Mouse (Mus musculus) kidney, adult 18-20 months (tissue): ENCODE results near the gene Fndc3b.

Experiments used
- DNase-seq: peaks from one replicate; pipeline ENCODE4 v3.0.0; 2021

Gene Fndc3b

DNA sequence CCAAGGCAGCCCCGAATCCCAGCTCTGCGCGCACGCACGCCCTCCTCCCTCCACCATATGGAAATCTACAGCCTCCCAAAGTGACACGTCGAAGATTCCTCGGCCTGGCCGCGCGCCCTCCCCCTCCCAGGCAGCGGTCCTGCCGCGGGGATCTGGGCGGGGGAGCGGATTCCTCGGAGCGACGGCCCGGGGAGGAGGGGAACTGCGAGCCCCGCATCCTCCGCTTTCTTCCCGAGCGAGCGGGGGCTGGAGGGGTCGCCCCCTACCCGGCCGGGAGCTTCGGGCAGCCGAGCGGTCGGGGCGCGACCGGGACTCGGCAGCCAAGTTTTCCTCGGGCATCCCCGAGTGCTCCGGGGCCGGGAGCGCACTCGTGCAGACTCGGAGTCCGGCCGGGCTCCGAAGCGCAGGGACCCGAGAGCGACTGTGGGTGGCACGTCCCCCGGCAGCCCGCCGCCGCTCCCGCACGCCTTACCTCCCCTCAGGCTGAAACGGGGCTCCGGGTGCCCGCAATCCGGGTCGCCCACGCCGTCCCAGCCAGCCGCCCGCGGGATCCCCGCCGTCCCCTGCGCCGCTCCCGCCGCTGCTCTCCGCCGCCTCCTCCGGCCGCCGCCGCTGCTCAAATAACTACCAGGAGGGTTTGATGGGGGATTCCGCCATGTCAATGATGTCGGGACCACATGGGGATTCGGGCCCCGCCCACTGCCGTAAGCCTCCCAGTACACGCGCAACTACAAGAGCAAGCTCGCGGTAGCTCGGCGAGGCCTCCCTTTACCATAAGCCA lies at the start of gene Fndc3b:
TSS of gene Fndc3b (minus strand) at position 660 of the 781 bp plus-strand sequence.
- peak; percentile 96 for DNase-seq

DNA sequence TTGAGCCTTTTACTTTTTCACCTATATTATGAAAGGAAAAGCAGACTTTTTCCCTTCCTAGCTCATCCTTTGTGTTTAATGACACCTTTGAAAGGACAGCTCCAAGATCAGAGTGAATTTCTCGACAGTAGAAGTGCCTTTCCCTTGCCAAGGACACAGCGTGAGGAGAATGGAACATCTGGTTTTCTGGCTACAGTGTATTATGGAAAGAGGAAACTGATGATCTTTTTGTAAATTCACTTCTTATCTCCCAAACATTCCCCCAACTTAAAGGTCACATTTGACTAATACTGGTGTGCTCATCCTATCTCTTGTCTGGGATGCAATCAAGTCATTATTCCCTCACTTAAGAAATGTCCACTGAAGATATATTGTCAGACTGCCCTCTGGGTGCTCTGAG lies 49.2 kb upstream of the Fndc3b start:
- DNase-seq = no peak

DNA sequence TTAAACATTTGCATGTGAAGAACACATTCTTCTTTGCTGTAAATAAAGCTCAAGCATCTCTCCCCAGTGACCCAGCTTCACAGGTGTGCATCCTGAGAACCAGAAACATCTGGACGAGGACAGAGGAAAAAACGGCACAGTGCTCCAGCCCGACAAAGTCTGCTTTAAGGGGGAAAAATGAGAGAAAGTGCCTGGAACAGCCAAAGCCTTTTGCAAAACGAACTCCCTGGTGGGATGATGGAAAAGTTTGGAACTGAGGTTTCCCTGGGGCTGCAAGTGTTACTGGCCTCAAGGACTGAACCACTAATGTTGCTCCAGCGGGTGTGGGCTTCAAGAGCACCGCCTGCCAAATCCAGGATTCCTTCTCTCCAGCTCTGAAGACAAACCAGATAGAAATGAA lies 47.9 kb upstream of the Fndc3b start:
- peak; percentile 15 for DNase-seq

- no peak for DNase-seq
Observed at GRCm38 (mm10) chr3:27751657-27752056, 40.5 kb upstream of the Fndc3b start.

- DNase-seq = no peak
Observed at GRCm38 (mm10) chr3:27751156-27751555, 40.0 kb upstream of the Fndc3b start.

GRCm38 (mm10) chr3:27745651-27746050 lies 34.5 kb upstream of the Fndc3b start:
- no peak for DNase-seq

- DNase-seq = no peak
Observed at GRCm38 (mm10) chr3:27744754-27745153, 33.6 kb upstream of the Fndc3b start.

GRCm38 (mm10) chr3:27743271-27744145 lies 32.4 kb upstream of the Fndc3b start:
- DNase-seq = no peak

GRCm38 (mm10) chr3:27742124-27742523 lies 31.0 kb upstream of the Fndc3b start:
- no peak for DNase-seq

DNA sequence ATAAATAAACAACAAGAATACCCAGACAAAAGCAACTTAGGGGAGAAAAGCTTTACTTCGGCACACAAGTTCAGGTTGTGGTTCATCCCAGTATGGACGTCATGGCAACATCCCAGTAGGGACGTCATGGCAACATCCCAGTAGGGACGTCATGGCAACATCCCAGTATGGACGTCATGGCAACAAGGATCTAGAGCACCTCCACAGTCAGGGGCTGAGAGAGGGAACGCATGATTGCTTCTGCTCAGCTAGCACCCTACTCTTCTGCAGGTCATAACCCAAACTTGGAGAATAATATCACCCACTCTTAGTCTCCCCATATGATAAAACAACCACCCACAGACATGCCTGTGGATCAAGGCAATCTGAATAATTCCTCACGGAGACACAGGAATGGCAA lies 29.0 kb upstream of the Fndc3b start:
- no peak for DNase-seq

DNA sequence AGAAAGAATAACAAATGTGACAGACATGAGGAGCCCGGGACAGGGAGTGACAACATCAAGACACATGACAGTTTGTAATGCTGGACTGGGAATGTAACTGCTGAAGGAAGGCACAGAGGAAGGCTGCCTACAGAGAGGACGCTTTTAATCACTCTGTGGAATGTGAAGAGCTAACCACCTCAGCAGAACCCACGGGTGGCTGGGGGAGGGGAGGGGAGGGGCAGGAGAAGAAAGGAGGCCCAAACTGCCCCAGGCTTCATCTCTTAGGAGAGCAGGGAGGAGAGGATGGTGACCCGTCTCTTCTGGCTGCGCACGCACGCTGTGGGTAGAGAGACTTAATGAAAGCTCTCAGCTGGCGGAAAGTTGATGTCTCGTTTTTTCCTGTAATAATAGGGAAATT lies 25.1 kb upstream of the Fndc3b start:
- DNase-seq = no peak

DNA sequence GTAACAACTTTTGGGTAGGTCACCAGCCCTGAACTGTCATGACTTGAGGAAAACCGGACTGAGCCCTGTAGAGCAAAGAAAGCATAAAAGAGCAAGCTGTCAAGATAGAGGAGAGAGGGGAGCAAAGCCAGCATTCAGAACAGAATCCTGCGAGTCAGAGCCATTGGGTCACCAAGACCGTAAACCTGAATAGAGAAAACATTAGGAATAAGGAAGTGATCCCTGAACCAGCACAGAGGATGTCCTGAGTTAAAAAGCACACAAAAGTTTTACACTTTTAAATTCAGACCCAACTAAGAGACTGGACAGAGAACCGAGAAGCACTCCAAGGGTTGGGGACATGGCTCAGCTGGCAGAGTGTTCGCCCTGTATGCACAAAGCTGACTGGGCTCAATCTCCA lies 24.0 kb upstream of the Fndc3b start:
- DNase-seq = no peak

DNA sequence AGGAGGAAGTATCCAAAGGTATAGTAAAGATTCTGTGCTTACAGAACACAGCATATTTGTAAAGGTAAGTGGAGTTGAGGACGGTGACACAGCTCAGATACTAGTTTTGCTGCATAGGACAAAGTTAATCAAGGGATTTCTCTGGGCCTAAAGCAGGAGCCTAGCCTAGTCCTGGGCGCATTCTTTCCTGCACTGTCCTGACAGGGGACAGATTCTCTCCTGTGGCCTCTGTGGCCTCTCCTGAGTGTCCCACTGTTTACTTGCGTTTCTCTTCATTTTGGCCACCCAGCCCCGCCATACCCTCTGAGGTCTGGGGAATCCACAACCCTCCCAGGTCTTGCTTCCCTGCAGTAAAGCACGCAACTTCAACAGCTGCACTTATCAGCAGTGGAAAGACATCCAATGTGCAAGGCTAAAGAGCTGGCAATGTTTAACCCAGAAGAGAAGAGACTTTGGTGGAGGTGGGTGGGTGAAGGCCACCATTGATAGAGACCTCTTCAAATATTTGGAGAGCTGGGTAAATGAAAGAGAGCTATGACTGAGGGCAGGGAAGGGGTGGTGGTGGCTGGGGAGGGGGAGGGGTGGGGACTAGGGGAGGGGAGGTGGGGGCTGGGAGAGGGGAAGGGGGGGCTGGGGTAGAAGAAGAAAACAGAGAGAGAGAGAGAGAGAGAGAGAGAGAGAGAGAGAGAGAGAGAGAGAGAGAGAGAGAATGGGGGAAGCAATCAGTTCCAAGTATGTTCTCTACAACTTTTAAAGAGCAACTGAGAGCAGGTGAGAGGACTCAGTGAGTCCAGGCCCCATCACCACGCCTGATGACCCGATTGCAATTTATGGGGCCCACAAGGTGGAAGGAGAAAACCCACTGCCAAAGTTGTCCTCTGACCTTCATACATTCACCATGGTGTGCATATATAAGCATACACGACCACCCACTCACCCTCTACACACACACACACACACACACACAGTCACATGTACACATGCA lies 18.0 kb upstream of the Fndc3b start:
- no peak for DNase-seq

- no peak for DNase-seq
Observed at GRCm38 (mm10) chr3:27728176-27728575, 17.1 kb upstream of the Fndc3b start.

DNA sequence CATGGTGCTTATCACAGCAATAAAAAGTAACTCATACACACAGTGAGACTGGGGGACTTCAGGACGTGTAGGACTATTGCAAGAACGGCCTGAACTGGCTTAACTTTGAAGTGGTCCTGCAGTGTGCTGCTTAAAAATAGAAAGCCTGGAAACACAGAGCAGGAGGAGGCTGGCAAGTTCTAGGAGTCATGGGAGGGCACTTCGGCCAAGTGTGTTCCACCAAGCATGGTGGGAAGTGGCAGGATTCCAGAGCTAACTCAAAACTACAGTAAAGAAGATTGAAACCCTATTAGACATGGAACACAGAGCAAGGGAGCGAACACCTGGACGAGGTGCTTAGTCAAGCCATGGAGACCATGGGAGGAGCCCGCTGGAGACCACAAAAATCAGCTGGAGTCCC lies 14.6 kb upstream of the Fndc3b start:
- DNase-seq = peak; percentile 34

DNA sequence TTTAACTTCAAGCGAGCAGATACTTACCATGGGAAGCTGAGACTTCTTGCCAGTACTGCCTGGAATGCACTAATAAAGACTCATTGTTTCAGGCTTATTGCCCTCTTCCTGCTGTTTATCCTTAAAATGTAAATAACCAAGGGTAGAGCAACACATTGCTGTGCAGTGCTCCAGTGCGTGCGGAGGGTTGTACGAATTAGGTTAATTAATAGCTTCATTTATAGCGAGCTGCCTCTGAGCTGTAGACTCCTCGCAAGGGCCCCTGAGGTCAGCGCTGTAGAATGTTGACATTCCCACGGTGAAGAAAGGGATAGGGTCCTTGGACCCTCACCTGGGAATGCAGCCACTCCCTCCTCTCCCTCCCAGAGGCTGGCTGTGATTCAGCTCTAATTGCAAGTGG lies 13.1 kb upstream of the Fndc3b start:
- DNase-seq = no peak

GRCm38 (mm10) chr3:27718829-27719365 lies 7.8 kb upstream of the Fndc3b start:
- DNase-seq = no peak

- no peak for DNase-seq
Observed at GRCm38 (mm10) chr3:27713971-27714370, 2.9 kb upstream of the Fndc3b start.

DNA sequence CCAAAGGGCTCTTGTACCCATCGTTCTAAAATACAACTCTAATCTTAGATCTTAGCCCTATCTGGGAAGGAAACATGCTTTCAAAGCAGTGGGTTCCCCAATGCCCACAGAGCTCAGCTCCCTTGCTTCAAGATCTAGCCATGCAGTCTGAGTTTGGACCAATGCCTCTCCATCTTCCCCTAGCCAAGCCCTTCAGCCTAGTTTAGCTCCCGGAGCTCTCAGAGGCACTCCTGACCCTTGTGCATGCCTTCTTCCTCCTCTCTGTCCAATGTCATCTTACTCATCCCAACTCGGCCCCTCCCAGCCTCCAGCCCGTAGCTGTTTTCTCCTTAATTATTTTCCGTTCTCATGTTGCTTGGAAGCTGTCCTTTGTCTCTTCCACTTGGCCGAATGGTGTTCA lies 1.3 kb upstream of the Fndc3b start:
- DNase-seq = no peak

DNA sequence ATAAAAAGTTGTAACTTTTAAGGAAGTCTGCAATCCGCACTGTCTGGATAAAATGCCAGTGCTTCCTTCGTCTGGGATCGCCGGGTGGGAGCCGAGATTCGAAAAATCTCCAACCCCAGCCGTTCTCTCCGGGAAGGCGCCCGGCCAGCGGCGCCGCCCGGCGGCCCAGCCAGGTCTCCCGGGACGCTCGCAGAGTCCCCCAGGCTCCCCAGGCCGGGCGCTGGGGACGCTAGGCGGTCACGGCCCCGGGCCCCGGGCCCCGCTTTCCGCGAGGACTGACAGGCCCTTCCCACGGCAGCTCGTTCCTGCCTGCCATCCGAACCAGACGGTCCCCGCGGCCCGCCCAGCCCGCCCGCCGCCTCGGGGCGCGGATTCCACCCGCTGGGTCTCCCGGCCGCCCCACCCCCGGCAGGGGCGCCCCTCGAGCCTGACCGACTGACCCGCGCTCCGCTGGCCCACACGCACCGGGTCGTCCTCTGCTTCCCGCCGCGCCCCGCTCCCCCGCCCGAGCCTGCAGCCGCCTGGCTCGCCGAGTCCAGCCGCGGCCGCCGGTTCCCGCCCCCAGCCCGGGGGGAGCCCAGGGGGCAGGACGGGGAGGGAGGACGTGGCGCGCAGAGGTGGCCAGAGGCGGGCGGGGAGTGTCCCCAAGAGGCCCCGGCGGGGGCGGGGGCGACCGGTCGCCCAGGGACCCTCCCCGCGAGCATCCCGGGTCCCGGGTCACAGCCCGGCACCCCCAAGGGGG lies 1.0 kb downstream of the Fndc3b start:
- peak; percentile 85 for DNase-seq

- peak; percentile 61 for DNase-seq
Observed at GRCm38 (mm10) chr3:27709096-27709905, 1.8 kb downstream of the Fndc3b start.
